11 mouse cellular contexts compared by ENCODE assay signal in genomic region chr9:58063531-58063930, GRCm38 (mm10). TPM values are rescaled to one million over a fixed set of nuclear protein-coding genes. Genes with fewer than 3 reads are reported as not detected.
DNase-seq lines count a peak whose midpoint lies in the region; ATAC-seq and TF ChIP-seq lines count a peak whose summit lies in the region.
"Had no signal": no experiment of that assay in that cellular context is flagged by ENCODE, and none has a peak within 500 bp of the region (broad histone marks: within the 10 kb centered on the region; RNA-seq: fewer than 3 reads in every experiment).

Stra6 (plus strand) TSS chr9:58063788.

- DNase-seq in hindbrain, embryonic 11.5 days (ENCODE audit: low spot score): no peak
- no peak for DNase-seq in brain, embryonic 14.5 days (ENCODE audit: low read depth)
- no peak for DNase-seq in limb, embryonic 11.5 days (ENCODE audit: low spot score)
- no peak for DNase-seq in thymus, postnatal 10 days (ENCODE audit: low spot score in 2 of 2)
- DNase-seq in lung, adult 18-20 months: no peak
- DNase-seq: kidney, postnatal 36 days; lung, embryonic 14.5 days had no signal

- peak within 1 kb of the TSS; percentile 13 for H3K27ac ChIP-seq in hindbrain, embryonic 12.5 days
- no peak within 1 kb of the TSS for H3K27ac ChIP-seq in hindbrain, embryonic 11.5 days (ENCODE audit: low read depth, low read length)
- H3K27ac ChIP-seq in forebrain, embryonic 13.5 days: peak within 1 kb of the TSS; percentile 95
- no peak within 1 kb of the TSS for H3K27ac ChIP-seq in limb, embryonic 11.5 days (replicated peaks; ENCODE audit: low read depth, low read length)
- H3K27ac ChIP-seq: heart, embryonic 13.5 days had no signal

- no peak within 1 kb of the TSS for H3K4me3 ChIP-seq in hindbrain, embryonic 12.5 days
- H3K4me3 ChIP-seq in hindbrain, embryonic 11.5 days (ENCODE audit: low read depth, low read length): no peak within 1 kb of the TSS
- H3K4me3 ChIP-seq in forebrain, embryonic 13.5 days: no peak within 1 kb of the TSS
- H3K4me3 ChIP-seq in limb, embryonic 11.5 days (ENCODE audit: low read depth, low read length): no peak within 1 kb of the TSS
- H3K4me3 ChIP-seq: heart, embryonic 13.5 days had no signal

- H3K9me3 ChIP-seq in hindbrain, embryonic 12.5 days (replicated peaks): no peaks in the 10 kb centered on the region
- H3K9me3 ChIP-seq in hindbrain, embryonic 11.5 days (ENCODE audit: control insufficient read depth, low read length): no peaks in the 10 kb centered on the region
- no peaks in the 10 kb centered on the region for H3K9me3 ChIP-seq in forebrain, embryonic 13.5 days (replicated peaks)
- H3K9me3 ChIP-seq in limb, embryonic 11.5 days (ENCODE audit: control insufficient read depth, low read length): no peaks in the 10 kb centered on the region
- H3K9me3 ChIP-seq: heart, embryonic 13.5 days had no signal

- peaks cover 65% of the 10 kb centered on the region for H3K4me1 ChIP-seq in hindbrain, embryonic 12.5 days
- peaks cover 4% of the 10 kb centered on the region; the same call in 1 of the 2 replicates for H3K4me1 ChIP-seq in hindbrain, embryonic 11.5 days (replicated peaks; ENCODE audit: control insufficient read depth, insufficient read depth, low read length)
- peaks cover 87% of the 10 kb centered on the region for H3K4me1 ChIP-seq in forebrain, embryonic 13.5 days
- no peaks in the 10 kb centered on the region; the same call in 1 of the 2 replicates for H3K4me1 ChIP-seq in limb, embryonic 11.5 days (ENCODE audit: control insufficient read depth, insufficient read depth, low read length)

- 34% methylated on average over 3 of the region's 3 CpGs for WGBS in hindbrain, embryonic 12.5 days
- 24% methylated on average over 3 of the region's 3 CpGs for WGBS in hindbrain, embryonic 11.5 days
- WGBS in forebrain, embryonic 13.5 days: 31% methylated on average over 3 of the region's 3 CpGs
- WGBS in limb, embryonic 11.5 days: 15% methylated on average over 3 of the region's 3 CpGs

- H3K27me3 ChIP-seq in hindbrain, embryonic 12.5 days: peaks cover 12% of the 10 kb centered on the region
- H3K27me3 ChIP-seq in hindbrain, embryonic 11.5 days (ENCODE audit: control insufficient read depth, insufficient read depth, low read length): no peaks in the 10 kb centered on the region
- H3K27me3 ChIP-seq in forebrain, embryonic 13.5 days: no peaks in the 10 kb centered on the region
- 0 out of 2 replicates have a peak, but pooled peaks cover 2% of the 10 kb centered on the region for H3K27me3 ChIP-seq in limb, embryonic 11.5 days (ENCODE audit: control insufficient read depth, insufficient read depth, low read length)

- no peak for ATAC-seq in hindbrain, embryonic 12.5 days (ENCODE audit: low FRiP score)
- ATAC-seq in hindbrain, embryonic 11.5 days (ENCODE audit: low FRiP score): no peak
- ATAC-seq in forebrain, embryonic 13.5 days: no peak
- ATAC-seq in limb, embryonic 11.5 days (ENCODE audit: insufficient number of reproducible peaks, low FRiP score, low TSS enrichment, low read depth): no peak
- ATAC-seq in megakaryocyte progenitor cell, adult 5-6 weeks (replicated peaks; ENCODE audit: poor library complexity): no peak

- no peak within 1 kb of the TSS for H3K4me2 ChIP-seq in hindbrain, embryonic 12.5 days (replicated peaks)
- no peak within 1 kb of the TSS for H3K4me2 ChIP-seq in hindbrain, embryonic 11.5 days (replicated peaks; ENCODE audit: low read depth, low read length)
- no peak within 1 kb of the TSS for H3K4me2 ChIP-seq in forebrain, embryonic 13.5 days
- H3K4me2 ChIP-seq in limb, embryonic 11.5 days (ENCODE audit: low read depth, severe bottlenecking): no peak within 1 kb of the TSS
- H3K4me2 ChIP-seq: heart, embryonic 13.5 days; lung, embryonic 14.5 days had no signal

- H3K36me3 ChIP-seq in hindbrain, embryonic 12.5 days: no peaks in the 10 kb centered on the region
- H3K36me3 ChIP-seq in hindbrain, embryonic 11.5 days (ENCODE audit: control insufficient read depth, insufficient read depth, low read length): no peaks in the 10 kb centered on the region
- no peaks in the 10 kb centered on the region for H3K36me3 ChIP-seq in forebrain, embryonic 13.5 days (ENCODE audit: poor library complexity, severe bottlenecking)
- no peaks in the 10 kb centered on the region for H3K36me3 ChIP-seq in limb, embryonic 11.5 days (ENCODE audit: control insufficient read depth, insufficient read depth, low read length)
- H3K36me3 ChIP-seq: heart, embryonic 13.5 days had no signal

- no peak for TF ChIP-seq CTCF in brain, embryonic 14.5 days (IDR thresholded peaks at IDR 0.05; ENCODE audit: borderline replicate concordance, extremely low read depth, insufficient read depth, insufficient read length)

- TF ChIP-seq POLR2A in brain, embryonic 14.5 days (IDR thresholded peaks at IDR 0.05; ENCODE audit: borderline replicate concordance, extremely low read depth, insufficient read depth, insufficient read length, poor library complexity, severe bottlenecking): no peak

- H3K9ac ChIP-seq in hindbrain, embryonic 12.5 days: no peak within 1 kb of the TSS
- no peak within 1 kb of the TSS for H3K9ac ChIP-seq in hindbrain, embryonic 11.5 days (ENCODE audit: low read depth, low read length)
- H3K9ac ChIP-seq in forebrain, embryonic 13.5 days: no peak within 1 kb of the TSS
- H3K9ac ChIP-seq in limb, embryonic 11.5 days (ENCODE audit: low read length): no peak within 1 kb of the TSS
- H3K9ac ChIP-seq: heart, embryonic 13.5 days; lung, embryonic 14.5 days had no signal

RNA-seq across cellular contexts. Expression of gene Stra6, which starts in this region (rescaled TPM):
- 14.8 and 17.6 TPM in 2 replicates for polyA plus RNA-seq in hindbrain, embryonic 12.5 days (2016; fragmentation: Nextera tagmentation; extraction: Ambion mirVana)
- 8.2 and 12.7 TPM in 2 replicates for polyA plus RNA-seq in hindbrain, embryonic 11.5 days (2014; fragmentation: Nextera tagmentation; extraction: Ambion mirVana)
- polyA plus RNA-seq in brain, embryonic 14.5 days (2012; rRNA removed): 14.2 and 18.6 TPM in 2 replicates
- 7.1 and 7.7 TPM in 2 replicates for polyA plus RNA-seq in forebrain, embryonic 13.5 days (2015; fragmentation: Nextera tagmentation; extraction: Ambion mirVana)
- polyA plus RNA-seq in limb, embryonic 11.5 days (2014; fragmentation: Nextera tagmentation; extraction: Ambion mirVana): 53.7 and 57.5 TPM in 2 replicates
- not detected in 2 replicates for total RNA-seq in megakaryocyte progenitor cell, adult 5-6 weeks (2015)
- not detected in 2 replicates for total RNA-seq in megakaryocyte progenitor cell, adult 5-6 weeks (2017)

Comparison
In these comparisons a context has a peak if more than half of its experiments do, and no peak if none do; other contexts are left out.
1. H3K27ac ChIP-seq: peak in hindbrain, embryonic 12.5 days (single experiment) and forebrain, embryonic 13.5 days (single experiment); none in hindbrain, embryonic 11.5 days (single experiment) and limb, embryonic 11.5 days (single experiment).